Mouse (Mus musculus) ES-Bruce4 (cell line): Measurements from ENCODE around the gene Gpx5. TPM values are rescaled to one million over a fixed set of nuclear protein-coding genes. Genes with fewer than 3 reads are reported as not detected.

Experiments used
- H3K27ac ChIP-seq: 2 replicates; pipeline ENCODE4 v1.5.1; 2012; ENCODE audit warnings: low read length, inconsistent platforms; ENCODE audit not compliant: insufficient read depth
- H3K27me3 ChIP-seq: 2 replicates; pipeline ENCODE4 v1.6.1; 2012; ENCODE audit warnings: mild to moderate bottlenecking, low read length, inconsistent platforms; ENCODE audit not compliant: control insufficient read depth, poor library complexity, insufficient read depth, severe bottlenecking
- H3K36me3 ChIP-seq: 2 replicates; pipeline ENCODE4 v1.6.1; 2012; ENCODE audit warnings: inconsistent platforms, mild to moderate bottlenecking, low read length, moderate library complexity; ENCODE audit not compliant: control insufficient read depth, poor library complexity, insufficient read depth, severe bottlenecking
- H3K4me1 ChIP-seq: one replicate; pipeline ENCODE4 v1.8.1; 2011; ENCODE audit warnings: low read length; ENCODE audit not compliant: control insufficient read depth, insufficient read depth
- H3K4me3 ChIP-seq: 2 replicates; pipeline ENCODE4 v1.5.1; 2011; ENCODE audit warnings: low read depth, mild to moderate bottlenecking, low read length
- H3K9ac ChIP-seq: 2 replicates; pipeline ENCODE4 v1.6.1; 2012; ENCODE audit warnings: low read depth, mild to moderate bottlenecking, inconsistent platforms; ENCODE audit not compliant: poor library complexity, severe bottlenecking
- H3K9me3 ChIP-seq: replicated peaks from 2 replicates; pipeline ENCODE4 v1.6.1; 2012; ENCODE audit warnings: mild to moderate bottlenecking, low read length, inconsistent platforms; ENCODE audit not compliant: control insufficient read depth, poor library complexity, insufficient read depth, severe bottlenecking
- CTCF ChIP-seq: IDR thresholded peaks from one replicate; pipeline ENCODE4 v1.8.1; 2011; ENCODE audit warnings: low read depth, low read length
- EP300 ChIP-seq: IDR thresholded peaks from 2 replicates; pipeline ENCODE4 v1.6.1; 2011; ENCODE audit warnings: low read depth, low read length; ENCODE audit not compliant: insufficient read depth
- POLR2A ChIP-seq: IDR thresholded peaks from one replicate; pipeline ENCODE4 v1.8.1; 2011; ENCODE audit warnings: low read length; ENCODE audit not compliant: insufficient read depth
- polyA plus RNA-seq: library from polyadenylated mRNA; stranded (reverse); fragments of >200 nt; gene quantifications from 2 replicates; pipeline ENCODE4 v1.2.4, GENCODE M21; 2011; ENCODE audit warnings: low read depth; ENCODE audit not compliant: missing spikeins, insufficient read depth, insufficient read length

Gene Gpx5
- polyA plus RNA-seq, 1 experiment, result not detected

DNA sequence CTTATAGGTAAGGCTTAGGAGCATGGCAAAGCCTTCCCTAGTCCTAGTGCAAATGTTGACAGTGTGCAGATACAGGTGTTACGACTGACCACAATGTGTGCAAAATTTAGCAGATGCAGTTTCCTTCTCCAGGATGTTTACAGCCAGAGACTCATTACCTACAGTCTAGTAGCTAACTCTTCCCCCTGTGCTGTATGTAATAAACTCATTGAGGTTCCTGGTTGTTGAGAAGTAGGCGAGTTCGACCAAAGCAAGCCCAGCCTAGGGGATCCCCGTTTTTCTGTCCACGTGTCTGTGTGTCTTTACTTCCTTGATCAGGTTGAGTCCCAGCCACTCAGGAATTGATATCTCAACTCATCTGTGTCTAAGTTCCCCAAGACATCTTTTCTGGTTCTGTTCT lies 48.4 kb downstream of the Gpx5 start:
- TF ChIP-seq CTCF (no peak), POLR2A (no peak), EP300 (no peak)
- Histone ChIP-seq H3K4me1 (no peaks in the 10 kb centered on the region), H3K4me3 (no peak overlapping the region), H3K27ac (no peak overlapping the region), H3K9me3 (peaks cover under 1% of the 10 kb centered on the region; the same call in 1 of the 2 replicates), H3K9ac (no peak overlapping the region), H3K27me3 (0 out of 2 replicates have a peak, but pooled peaks cover 2% of the 10 kb centered on the region), H3K36me3 (no peaks in the 10 kb centered on the region)

DNA sequence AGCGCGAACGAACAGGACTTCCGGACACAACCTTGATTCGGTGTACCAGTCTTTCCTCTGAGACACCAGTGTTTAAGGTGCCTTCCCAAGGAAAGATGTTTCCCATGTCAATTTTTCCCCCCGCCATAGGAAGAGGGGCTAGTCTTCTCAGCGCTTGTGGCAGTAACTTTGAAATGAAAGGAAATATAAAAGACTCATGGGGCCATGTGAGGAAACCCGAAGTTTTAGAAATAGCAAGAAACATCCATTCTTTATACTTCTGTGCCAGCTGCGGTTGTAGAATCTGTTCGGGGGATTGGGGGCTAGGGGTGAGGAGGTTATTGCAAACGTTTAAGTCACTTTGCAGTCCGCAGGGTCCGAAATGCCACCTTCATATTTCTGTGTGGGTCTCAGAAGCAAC lies 49.3 kb downstream of the Gpx5 start:
- no peak overlapping the region for H3K27ac ChIP-seq
- H3K9me3 ChIP-seq, result peaks cover 3% of the 10 kb centered on the region; the same call in 1 of the 2 replicates
- no peaks in the 10 kb centered on the region for H3K4me1 ChIP-seq
- peak overlapping the region; percentile 52 for H3K9ac ChIP-seq
- TF ChIP-seq CTCF, result no peak
- no peak for TF ChIP-seq POLR2A
- TF ChIP-seq EP300, result no peak
- H3K4me3 ChIP-seq, result peak overlapping the region; percentile 88
- 0 out of 2 replicates have a peak, but pooled peaks cover 2% of the 10 kb centered on the region for H3K27me3 ChIP-seq
- H3K36me3 ChIP-seq, result no peaks in the 10 kb centered on the region

DNA sequence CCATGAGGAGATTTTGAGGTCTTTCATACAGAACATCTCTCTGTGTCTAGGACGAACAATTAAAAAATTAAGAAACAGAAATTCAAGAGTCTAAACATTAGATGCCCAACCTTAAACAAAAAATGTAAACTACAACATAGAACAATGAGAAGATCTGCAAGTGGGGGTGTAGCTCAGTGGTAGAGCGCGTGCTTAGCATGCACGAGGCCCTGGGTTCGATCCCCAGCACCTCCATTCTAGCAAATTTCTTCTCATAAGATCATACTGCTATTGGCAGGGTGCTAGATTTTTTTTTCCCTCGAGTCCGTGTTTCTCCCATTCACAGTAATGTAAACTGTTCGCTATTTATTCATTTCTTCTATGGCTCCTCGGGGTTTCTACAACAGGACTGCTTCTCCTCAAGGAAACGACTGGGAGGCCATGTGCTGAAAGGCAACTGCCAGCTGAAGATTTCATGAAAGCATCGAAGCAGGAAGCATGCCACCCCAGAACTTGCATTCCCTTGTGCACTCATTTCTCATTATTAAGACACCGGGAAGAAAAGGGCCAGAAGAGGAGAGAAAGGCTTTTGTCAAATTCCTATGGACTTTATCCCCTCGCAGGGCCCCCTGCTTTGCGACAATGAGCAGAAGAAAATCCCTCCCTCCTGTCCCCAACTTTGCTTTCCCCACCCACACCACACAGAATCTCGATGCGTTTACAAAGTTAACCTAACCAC lies 50.0 kb downstream of the Gpx5 start:
- Histone ChIP-seq H3K4me1 (no peaks in the 10 kb centered on the region), H3K36me3 (no peaks in the 10 kb centered on the region), H3K27me3 (0 out of 2 replicates have a peak, but pooled peaks cover 2% of the 10 kb centered on the region), H3K9ac (peak overlapping the region; percentile 52), H3K27ac (no peak overlapping the region), H3K9me3 (peaks cover 3% of the 10 kb centered on the region; the same call in 1 of the 2 replicates), H3K4me3 (peak overlapping the region; percentile 88)
- TF ChIP-seq EP300 (no peak), POLR2A (no peak), CTCF (no peak)

DNA sequence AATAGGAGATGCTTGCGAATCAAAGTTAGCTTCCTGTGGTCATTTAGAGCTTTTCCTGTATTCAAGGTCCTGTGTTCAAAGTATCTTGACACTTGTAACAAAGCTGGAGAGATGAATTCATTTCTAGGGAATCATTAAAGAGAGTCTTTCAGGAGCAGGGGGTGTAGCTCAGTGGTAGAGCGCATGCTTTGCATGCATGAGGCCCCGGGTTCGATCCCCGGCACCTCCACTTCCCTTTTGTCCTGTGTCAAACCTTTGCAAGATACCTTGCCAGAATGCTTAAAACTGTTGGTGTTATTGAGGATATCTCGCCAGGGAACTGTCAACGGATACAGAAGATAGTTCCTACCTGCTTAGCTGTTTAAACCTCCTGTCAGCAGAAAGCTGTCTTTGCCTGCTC lies 51.7 kb downstream of the Gpx5 start:
- Histone ChIP-seq H3K27ac (no peak overlapping the region), H3K9ac (no peak overlapping the region), H3K27me3 (0 out of 2 replicates have a peak, but pooled peaks cover 2% of the 10 kb centered on the region), H3K9me3 (peaks cover 3% of the 10 kb centered on the region; the same call in 1 of the 2 replicates), H3K4me1 (no peaks in the 10 kb centered on the region), H3K36me3 (no peaks in the 10 kb centered on the region), H3K4me3 (no peak overlapping the region)
- 0 out of 2 replicates have a peak, but pooled peaks have one; percentile 36 for TF ChIP-seq EP300
- no peak for TF ChIP-seq POLR2A
- no peak for TF ChIP-seq CTCF

- Histone ChIP-seq H3K9me3 (peaks cover 3% of the 10 kb centered on the region; the same call in 1 of the 2 replicates), H3K36me3 (no peaks in the 10 kb centered on the region), H3K27me3 (no peaks in the 10 kb centered on the region), H3K27ac (no peak overlapping the region), H3K9ac (no peak overlapping the region), H3K4me3 (no peak overlapping the region), H3K4me1 (no peaks in the 10 kb centered on the region)
- TF ChIP-seq CTCF, result no peak
- TF ChIP-seq POLR2A, result no peak
- TF ChIP-seq EP300, result no peak
Measured at GRCm38 (mm10) chr13:21237161-21237560, 55.4 kb downstream of the Gpx5 start.

- H3K9me3 ChIP-seq, result peaks cover 3% of the 10 kb centered on the region; the same call in 1 of the 2 replicates
- H3K27ac ChIP-seq, result no peak overlapping the region
- H3K36me3 ChIP-seq, result no peaks in the 10 kb centered on the region
- no peak overlapping the region for H3K9ac ChIP-seq
- no peak overlapping the region for H3K4me3 ChIP-seq
- no peak for TF ChIP-seq CTCF
- no peak for TF ChIP-seq POLR2A
- no peak for TF ChIP-seq EP300
- H3K27me3 ChIP-seq, result no peaks in the 10 kb centered on the region
- H3K4me1 ChIP-seq, result no peaks in the 10 kb centered on the region
Measured at GRCm38 (mm10) chr13:21236714-21237113, 55.8 kb downstream of the Gpx5 start.

Other genes with a start within 250 kb of the Gpx5 start
- gene Olfr1370, start 217.8 kb downstream of the Gpx5 start, polyA plus RNA-seq, result not detected in 2 replicates
- gene Olfr1369-ps1, start 181.2 kb downstream of the Gpx5 start, polyA plus RNA-seq, result 0.27 TPM in 1 of 2 replicates, not detected in the other
- not detected in 2 replicates for gene Olfr263, start 163.1 kb downstream of the Gpx5 start, polyA plus RNA-seq
- gene Olfr1368, start 146.9 kb downstream of the Gpx5 start, polyA plus RNA-seq, result not detected in 2 replicates
- 117 and 128 TPM in 2 replicates for gene Trim27, start 113.3 kb downstream of the Gpx5 start, polyA plus RNA-seq
- 1.2 and 2.2 TPM in 2 replicates for gene Gpx6, start 19.4 kb upstream of the Gpx5 start, polyA plus RNA-seq
- not detected in 2 replicates for gene Olfr1367, start 54.2 kb upstream of the Gpx5 start, polyA plus RNA-seq
- gene Zscan12, start 70.1 kb upstream of the Gpx5 start, polyA plus RNA-seq, result 15.6 and 17.9 TPM in 2 replicates
- gene Zkscan3, start 110.0 kb upstream of the Gpx5 start, polyA plus RNA-seq, result 38.5 and 40.1 TPM in 2 replicates
- gene Pgbd1, start 148.3 kb upstream of the Gpx5 start, polyA plus RNA-seq, result 3.4 and 3.6 TPM in 2 replicates
- 39.0 and 42.6 TPM in 2 replicates for gene Zscan26, start 161.0 kb upstream of the Gpx5 start, polyA plus RNA-seq
- 0.55 TPM in 1 of 2 replicates, not detected in the other for gene Nkapl, start 175.8 kb upstream of the Gpx5 start, polyA plus RNA-seq
- gene Zkscan4, start 186.2 kb upstream of the Gpx5 start, polyA plus RNA-seq, result 0.58 and 0.59 TPM in 2 replicates
- gene Gm10065, start 186.7 kb upstream of the Gpx5 start, polyA plus RNA-seq, result not detected in 2 replicates
- gene AK157302, start 202.5 kb upstream of the Gpx5 start, polyA plus RNA-seq, result 0.52 TPM in 1 of 2 replicates, not detected in the other
- 3.2 and 7.4 TPM in 2 replicates for gene Gm11273, start 208.7 kb upstream of the Gpx5 start, polyA plus RNA-seq
- gene Zkscan8, start 238.4 kb upstream of the Gpx5 start, polyA plus RNA-seq, result 15.2 and 16.1 TPM in 2 replicates